Mouse (Mus musculus): ENCODE measurements around the gene Pms1. TPM values are rescaled to one million over a fixed set of nuclear protein-coding genes. Genes with fewer than 3 reads are reported as not detected.
"Not testable (repeated sequence)": the region's sequence is repeated elsewhere in the genome, so short reads cannot be mapped to it uniquely, and the experiment has no call there.

Gene Pms1
- polyA plus RNA-seq, 1 experiment from 2014 or later, result 17.6 TPM

DNA sequence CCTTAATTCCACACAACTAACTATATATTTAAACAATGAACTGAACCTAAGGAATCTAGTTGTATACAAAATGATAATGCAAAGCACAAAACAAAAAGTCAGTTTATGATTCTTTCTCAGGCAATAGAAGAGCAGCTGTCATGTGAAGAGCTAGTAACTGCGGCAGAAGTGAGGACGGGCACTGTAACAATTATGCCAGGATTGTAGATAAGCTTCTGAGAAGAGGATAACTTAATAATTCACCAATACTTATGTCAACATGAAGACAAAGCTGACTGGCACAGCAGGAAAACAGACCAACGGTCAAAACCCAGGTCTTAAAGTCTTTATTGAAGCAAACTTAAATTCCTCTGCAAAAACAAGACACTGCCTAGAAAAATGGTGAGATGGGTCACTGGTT is 5.6 kb downstream of the Pms1 start:
- no peak overlapping the region for H3K4me3 ChIP-seq
- H3K36me3 ChIP-seq, result no peaks in the 10 kb centered on the region
- H3K4me1 ChIP-seq, result 0 out of 2 replicates have a peak, but pooled peaks cover 3% of the 10 kb centered on the region
- no peaks in the 10 kb centered on the region for H3K9me3 ChIP-seq (replicated peaks)
- no peak for ATAC-seq (ENCODE audit: low FRiP score)
- H3K9ac ChIP-seq, result no peak overlapping the region
- WGBS, result 92% methylated on average over 3 of the region's 3 CpGs
- H3K27me3 ChIP-seq, result no peaks in the 10 kb centered on the region
- no peak overlapping the region for H3K4me2 ChIP-seq (replicated peaks)
- H3K27ac ChIP-seq, result no peak overlapping the region

DNA sequence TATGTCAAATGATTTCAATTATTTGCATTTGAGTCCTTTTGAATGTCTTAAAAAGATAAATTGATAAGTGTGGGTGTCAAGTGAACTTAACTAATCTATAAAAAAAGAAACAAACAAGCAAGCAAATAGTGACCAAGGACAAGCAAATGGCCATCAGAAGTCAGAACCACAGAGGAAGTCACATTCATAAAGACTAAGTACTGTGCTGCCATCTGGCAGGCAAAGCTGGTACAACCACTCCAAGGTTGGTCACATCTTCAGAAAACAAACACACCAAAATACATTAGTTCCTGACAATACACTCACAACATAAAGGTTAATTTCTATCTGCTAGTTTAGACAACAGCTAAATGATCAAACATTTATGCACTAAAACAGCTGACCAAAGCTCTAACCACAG is 24.2 kb downstream of the Pms1 start:
- ATAC-seq (ENCODE audit: low FRiP score), result no peak
- Histone ChIP-seq H3K9ac (no peak overlapping the region), H3K9me3 (replicated peaks) (no peaks in the 10 kb centered on the region)

GRCm38 (mm10) chr1:53269901-53270300 is 26.9 kb downstream of the Pms1 start:
- Histone ChIP-seq H3K9me3 (replicated peaks) (no peaks in the 10 kb centered on the region), H3K4me1 (no peaks in the 10 kb centered on the region), H3K9ac (no peak overlapping the region), H3K4me3 (no peak overlapping the region), H3K27ac (no peak overlapping the region), H3K4me2 (replicated peaks) (no peak overlapping the region), H3K27me3 (no peaks in the 10 kb centered on the region), H3K36me3 (peaks cover 5% of the 10 kb centered on the region; the same call in 1 of the 2 replicates)
- ATAC-seq (ENCODE audit: low FRiP score), result no peak
- 97% methylated on average over 3 of the region's 3 CpGs for WGBS

More for the DNA sequence above, 24.2 kb downstream of the Pms1 start:
- no peak overlapping the region for H3K4me2 ChIP-seq (replicated peaks)
- H3K4me1 ChIP-seq, result no peaks in the 10 kb centered on the region
- H3K27ac ChIP-seq, result no peak overlapping the region
- no peaks in the 10 kb centered on the region for H3K36me3 ChIP-seq
- no peak overlapping the region for H3K4me3 ChIP-seq
- no peaks in the 10 kb centered on the region for H3K27me3 ChIP-seq

DNA sequence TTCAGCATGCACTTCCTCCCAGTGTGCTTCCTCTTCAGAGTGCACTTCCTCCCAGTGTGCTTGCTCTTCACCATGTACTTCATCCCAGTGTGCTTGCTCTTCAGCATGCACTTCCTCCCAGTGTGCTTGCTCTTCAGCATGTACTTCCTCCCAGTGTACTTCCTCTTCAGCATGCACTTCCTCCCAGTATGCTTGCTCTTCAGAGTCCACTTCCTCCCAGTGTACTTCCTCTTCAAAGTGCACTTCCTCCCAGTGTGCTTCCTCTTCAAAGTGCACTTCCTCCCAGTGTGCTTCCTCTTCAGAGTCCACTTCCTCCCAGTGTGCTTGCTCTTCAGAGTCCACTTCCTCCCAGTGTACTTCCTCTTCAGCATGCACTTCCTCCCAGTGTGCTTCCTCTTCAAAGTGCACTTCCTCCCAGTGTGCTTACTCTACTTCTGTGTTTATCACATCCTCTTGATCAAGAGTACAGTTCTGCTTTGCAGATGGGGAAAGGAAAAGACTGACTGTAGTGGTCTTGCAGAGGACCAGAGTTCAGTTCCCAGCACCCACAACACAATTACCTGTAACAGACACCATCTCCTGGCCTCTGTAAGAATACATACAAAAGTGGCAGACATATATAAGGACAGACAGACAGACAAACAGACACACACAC is 31.7 kb downstream of the Pms1 start:
- not testable (repeated sequence) for H3K27ac ChIP-seq; H3K4me3 ChIP-seq; H3K36me3 ChIP-seq; H3K9ac ChIP-seq; ATAC-seq (ENCODE audit: low FRiP score); H3K27me3 ChIP-seq; H3K4me2 ChIP-seq (replicated peaks); H3K4me1 ChIP-seq; H3K9me3 ChIP-seq (replicated peaks)

DNA sequence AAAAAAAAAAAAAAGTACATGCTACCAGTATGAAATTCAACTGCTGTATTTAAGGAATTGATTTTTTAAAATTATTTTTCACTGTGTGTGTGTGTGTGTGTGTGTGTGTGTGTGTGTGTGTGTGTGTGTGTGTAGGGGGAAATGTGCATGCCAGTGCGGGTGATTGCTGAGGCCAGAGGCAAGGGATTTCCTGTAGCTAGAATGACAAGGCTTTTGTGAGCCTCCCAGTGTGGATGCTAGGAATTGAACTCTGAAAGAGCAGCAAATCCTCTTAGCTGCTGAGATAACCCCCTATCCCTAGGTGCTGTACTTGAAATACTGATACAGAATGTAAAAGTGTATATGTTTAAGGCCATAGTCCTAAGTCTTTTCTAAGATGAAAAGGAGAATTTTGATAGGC is 70.8 kb downstream of the Pms1 start:
- 71% methylated on average over 1 of the region's 1 CpGs for WGBS
- no peaks in the 10 kb centered on the region for H3K9me3 ChIP-seq (replicated peaks)
- no peaks in the 10 kb centered on the region for H3K27me3 ChIP-seq
- no peak overlapping the region for H3K27ac ChIP-seq
- ATAC-seq (ENCODE audit: low FRiP score), result no peak
- no peak overlapping the region for H3K9ac ChIP-seq
- no peak overlapping the region for H3K4me3 ChIP-seq
- H3K4me2 ChIP-seq (replicated peaks), result no peak overlapping the region
- H3K4me1 ChIP-seq, result no peaks in the 10 kb centered on the region
- H3K36me3 ChIP-seq, result no peaks in the 10 kb centered on the region

DNA sequence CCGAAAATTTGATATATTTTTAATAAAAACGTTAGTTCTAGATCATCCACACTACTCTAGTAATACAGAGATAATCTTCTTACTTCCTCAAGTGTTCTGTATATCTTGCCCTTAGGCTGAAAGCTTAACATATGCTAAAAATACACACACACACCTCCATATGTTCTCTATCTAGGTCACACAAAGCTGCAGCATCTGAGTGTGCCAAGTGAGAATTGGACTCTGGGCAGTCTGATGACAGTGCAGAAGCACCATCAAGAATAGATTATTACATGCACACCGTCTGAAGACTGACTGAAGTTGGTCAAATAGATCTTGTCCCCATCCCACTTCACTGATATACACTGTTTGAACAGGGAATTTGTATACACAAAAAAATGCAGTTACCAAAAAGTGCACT is 71.2 kb downstream of the Pms1 start:
- WGBS, result 91% methylated on average over 3 of the region's 3 CpGs
- Histone ChIP-seq H3K9me3 (replicated peaks) (no peaks in the 10 kb centered on the region), H3K27ac (no peak overlapping the region), H3K4me1 (no peaks in the 10 kb centered on the region), H3K27me3 (no peaks in the 10 kb centered on the region), H3K4me2 (replicated peaks) (no peak overlapping the region), H3K36me3 (no peaks in the 10 kb centered on the region), H3K9ac (no peak overlapping the region), H3K4me3 (no peak overlapping the region)
- ATAC-seq (ENCODE audit: low FRiP score), result no peak

GRCm38 (mm10) chr1:53224775-53225174 is 72.0 kb downstream of the Pms1 start:
- H3K4me3 ChIP-seq, result no peak overlapping the region
- ATAC-seq (ENCODE audit: low FRiP score), result no peak
- no peaks in the 10 kb centered on the region for H3K36me3 ChIP-seq
- H3K27ac ChIP-seq, result no peak overlapping the region
- no peaks in the 10 kb centered on the region for H3K27me3 ChIP-seq
- WGBS, result 71% methylated on average over 1 of the region's 1 CpGs
- no peaks in the 10 kb centered on the region for H3K4me1 ChIP-seq
- no peak overlapping the region for H3K9ac ChIP-seq
- H3K4me2 ChIP-seq (replicated peaks), result no peak overlapping the region
- H3K9me3 ChIP-seq (replicated peaks), result no peaks in the 10 kb centered on the region

GRCm38 (mm10) chr1:53210136-53210535 is 86.7 kb downstream of the Pms1 start:
- Histone ChIP-seq H3K27me3 (no peaks in the 10 kb centered on the region), H3K4me2 (replicated peaks) (no peak overlapping the region), H3K9ac (no peak overlapping the region), H3K9me3 (replicated peaks) (no peaks in the 10 kb centered on the region), H3K4me3 (no peak overlapping the region), H3K4me1 (no peaks in the 10 kb centered on the region), H3K36me3 (no peaks in the 10 kb centered on the region), H3K27ac (no peak overlapping the region)
- ATAC-seq (ENCODE audit: low FRiP score), result no peak

DNA sequence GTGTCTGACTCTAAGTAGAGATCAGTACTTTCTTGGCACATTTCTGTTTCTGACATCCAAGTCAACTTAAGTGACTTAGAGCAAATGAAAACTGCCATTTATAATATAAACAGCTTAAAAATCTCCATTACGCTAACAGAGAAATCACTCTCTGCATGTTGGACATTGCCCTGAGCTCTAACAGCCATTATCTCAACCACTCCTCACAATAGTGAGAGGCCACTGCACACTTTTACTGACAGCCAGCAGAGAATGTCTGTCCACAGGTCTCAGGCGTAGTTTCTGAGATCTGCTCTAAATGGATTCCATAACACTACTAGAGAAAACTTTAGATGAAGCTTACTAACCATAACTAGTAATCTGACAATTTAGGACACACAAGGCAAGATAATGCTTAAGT is 92.9 kb downstream of the Pms1 start:
- no peak overlapping the region for H3K9ac ChIP-seq
- H3K36me3 ChIP-seq, result no peaks in the 10 kb centered on the region
- ATAC-seq (ENCODE audit: low FRiP score), result no peak
- H3K4me2 ChIP-seq (replicated peaks), result no peak overlapping the region
- H3K27me3 ChIP-seq, result no peaks in the 10 kb centered on the region
- H3K4me3 ChIP-seq, result no peak overlapping the region
- WGBS, result 96% methylated on average over 2 of the region's 2 CpGs
- H3K4me1 ChIP-seq, result no peaks in the 10 kb centered on the region
- H3K27ac ChIP-seq, result no peak overlapping the region
- H3K9me3 ChIP-seq (replicated peaks), result no peaks in the 10 kb centered on the region

DNA sequence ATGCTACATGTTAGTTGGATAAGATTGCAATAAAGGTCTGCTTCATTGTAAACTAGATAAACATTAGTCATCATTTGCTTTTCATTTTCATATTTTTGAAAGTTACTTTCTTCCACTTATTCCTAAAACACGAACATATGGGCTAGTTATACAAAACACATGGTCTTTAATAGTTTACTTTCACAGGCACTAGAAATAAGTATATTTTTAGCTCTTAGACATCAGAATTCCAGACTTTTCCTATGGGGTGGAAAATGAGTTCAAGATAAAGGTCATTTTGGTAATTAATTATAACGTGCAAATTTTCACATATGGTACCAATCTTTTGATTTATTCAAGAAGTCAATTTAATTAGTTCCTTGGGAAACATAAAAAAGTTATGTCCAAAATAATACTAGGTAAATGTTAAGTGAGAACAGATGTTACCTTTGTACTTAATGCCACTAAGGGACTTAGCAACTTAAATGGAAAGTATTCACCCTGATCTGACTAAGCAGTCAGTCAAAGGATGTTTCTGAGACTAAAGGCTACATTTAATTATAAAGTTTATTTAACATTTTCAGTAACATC is 95.1 kb downstream of the Pms1 start:
- no peaks in the 10 kb centered on the region for H3K27me3 ChIP-seq
- H3K9ac ChIP-seq, result no peak overlapping the region
- no peaks in the 10 kb centered on the region for H3K9me3 ChIP-seq (replicated peaks)
- no peak overlapping the region for H3K4me2 ChIP-seq (replicated peaks)
- ATAC-seq (ENCODE audit: low FRiP score), result no peak
- no peak overlapping the region for H3K27ac ChIP-seq
- 74% methylated on average over 2 of the region's 2 CpGs for WGBS
- no peaks in the 10 kb centered on the region for H3K36me3 ChIP-seq
- H3K4me1 ChIP-seq, result no peaks in the 10 kb centered on the region
- no peak overlapping the region for H3K4me3 ChIP-seq

DNA sequence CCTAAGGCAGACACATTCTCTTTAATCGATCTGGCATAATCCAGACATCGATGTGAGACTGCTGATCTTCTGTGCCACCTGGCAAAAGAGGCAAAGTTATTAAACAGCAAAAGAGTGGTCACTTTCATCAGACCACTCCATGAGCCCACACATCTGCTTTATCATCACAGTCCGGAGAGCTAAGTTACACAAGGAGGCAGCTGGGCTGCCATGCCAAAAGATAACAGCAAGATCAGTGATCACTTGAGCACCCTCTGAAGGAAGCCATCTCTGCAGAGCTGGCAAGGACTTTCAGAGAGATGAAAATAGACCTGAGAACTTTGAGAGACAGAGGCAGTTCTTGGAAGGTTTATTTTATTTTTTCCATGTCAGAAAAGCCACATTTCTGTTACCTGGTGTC is 102.3 kb downstream of the Pms1 start:
- H3K4me2 ChIP-seq (replicated peaks), result no peak overlapping the region
- no peak overlapping the region for H3K9ac ChIP-seq
- ATAC-seq (ENCODE audit: low FRiP score), result no peak
- no peaks in the 10 kb centered on the region for H3K4me1 ChIP-seq
- H3K9me3 ChIP-seq (replicated peaks), result no peaks in the 10 kb centered on the region
- no peak overlapping the region for H3K4me3 ChIP-seq
- H3K27me3 ChIP-seq, result no peaks in the 10 kb centered on the region
- 91% methylated on average over 3 of the region's 3 CpGs for WGBS
- H3K27ac ChIP-seq, result no peak overlapping the region
- no peaks in the 10 kb centered on the region for H3K36me3 ChIP-seq

DNA sequence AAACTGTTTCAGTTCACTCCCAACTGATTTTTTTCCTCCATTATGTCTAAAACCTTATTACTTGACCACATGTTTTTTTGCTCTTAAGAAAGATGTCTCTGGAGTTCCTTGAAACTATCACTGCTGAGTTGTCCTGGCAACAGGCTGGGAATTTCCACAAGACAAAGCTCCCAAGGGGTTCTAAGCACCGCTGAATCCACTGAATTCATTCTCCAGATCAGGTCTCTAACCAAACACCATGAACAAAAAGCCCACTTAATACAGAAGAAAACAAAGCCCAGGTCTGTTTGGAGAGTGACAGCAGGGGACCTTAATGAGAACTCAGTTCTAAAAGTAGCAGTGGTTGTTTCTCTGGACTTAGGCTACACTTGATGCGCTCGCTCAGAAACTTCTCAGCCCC is 105.6 kb downstream of the Pms1 start:
- H3K9me3 ChIP-seq (replicated peaks), result no peaks in the 10 kb centered on the region
- no peaks in the 10 kb centered on the region for H3K27me3 ChIP-seq
- 58% methylated on average over 3 of the region's 3 CpGs for WGBS
- no peak overlapping the region for H3K9ac ChIP-seq
- no peak for ATAC-seq (ENCODE audit: low FRiP score)
- no peak overlapping the region for H3K4me2 ChIP-seq (replicated peaks)
- H3K36me3 ChIP-seq, result no peaks in the 10 kb centered on the region
- no peak overlapping the region for H3K4me3 ChIP-seq
- H3K27ac ChIP-seq, result no peak overlapping the region
- no peaks in the 10 kb centered on the region for H3K4me1 ChIP-seq

DNA sequence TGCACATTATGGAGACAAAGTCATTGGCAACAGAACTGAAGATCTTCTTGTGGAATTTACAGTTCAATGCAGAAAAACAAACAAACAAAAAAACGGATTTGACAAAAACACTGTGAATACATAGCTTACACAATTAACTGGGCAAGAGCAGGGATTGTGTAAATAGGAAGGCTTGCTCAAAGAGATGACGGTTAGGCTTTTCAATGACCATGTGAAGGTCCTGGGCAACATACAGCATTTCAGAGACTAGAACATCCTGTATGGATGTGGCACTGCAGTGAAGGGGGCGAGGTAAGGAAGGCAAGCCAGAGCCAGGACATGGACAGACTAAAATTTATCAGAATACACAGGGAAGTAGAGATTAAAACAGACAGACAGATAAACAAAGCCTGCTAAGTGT is 107.2 kb downstream of the Pms1 start:
- no peaks in the 10 kb centered on the region for H3K9me3 ChIP-seq (replicated peaks)
- no peak overlapping the region for H3K27ac ChIP-seq
- no peaks in the 10 kb centered on the region for H3K4me1 ChIP-seq
- 79% methylated on average over 3 of the region's 3 CpGs for WGBS
- no peak for ATAC-seq (ENCODE audit: low FRiP score)
- no peak overlapping the region for H3K9ac ChIP-seq
- H3K36me3 ChIP-seq, result no peaks in the 10 kb centered on the region
- no peak overlapping the region for H3K4me2 ChIP-seq (replicated peaks)
- no peaks in the 10 kb centered on the region for H3K27me3 ChIP-seq
- no peak overlapping the region for H3K4me3 ChIP-seq
